Mouse (Mus musculus) liver, adult 2 months (tissue): Measurements from ENCODE around the gene H2-Q1.

Experiments
- CTCF ChIP-seq: fragments of 200-500 bp; IDR thresholded peaks from 2 replicates; pipeline ENCODE4 v1.5.1; 2011; ENCODE audit warnings: low read depth, low read length, control low read depth
- POLR2A ChIP-seq: fragments of 200-500 bp; IDR thresholded peaks from 2 replicates; pipeline ENCODE4 v1.6.1; 2011; ENCODE audit warnings: low read length, control low read depth; ENCODE audit not compliant: insufficient read depth; ENCODE audit errors: extremely low read depth

GRCm38 (mm10) chr17:35285431-35285830 lies 34.8 kb upstream of the H2-Q1 start:
- TF ChIP-seq CTCF (no peak), POLR2A (no peak)
